Mouse (Mus musculus): ENCODE data around the gene Dcaf1.

Gene Dcaf1

DNA sequence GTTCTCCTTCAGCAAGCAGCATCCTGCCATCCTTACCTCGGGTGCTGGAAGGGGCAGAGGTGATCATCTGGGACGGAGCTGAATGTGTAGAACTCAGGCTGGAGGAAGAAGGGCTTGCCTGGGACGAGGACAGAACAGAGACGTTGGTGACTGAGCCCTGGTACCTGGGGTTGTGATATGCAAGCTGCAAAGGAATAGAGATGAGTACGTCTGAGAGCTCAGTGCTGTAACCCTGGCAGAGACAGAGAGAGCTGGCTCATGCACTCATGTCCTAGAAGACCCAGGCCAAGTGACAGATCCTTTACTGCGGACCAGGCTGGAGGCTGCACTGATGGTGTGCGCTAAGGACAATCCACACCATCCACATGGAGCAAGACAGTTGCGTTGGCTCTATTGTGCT lies 84.9 kb downstream of the Dcaf1 start:
- no peak for DNase-seq (ENCODE audit: low read depth, low spot score)

DNA sequence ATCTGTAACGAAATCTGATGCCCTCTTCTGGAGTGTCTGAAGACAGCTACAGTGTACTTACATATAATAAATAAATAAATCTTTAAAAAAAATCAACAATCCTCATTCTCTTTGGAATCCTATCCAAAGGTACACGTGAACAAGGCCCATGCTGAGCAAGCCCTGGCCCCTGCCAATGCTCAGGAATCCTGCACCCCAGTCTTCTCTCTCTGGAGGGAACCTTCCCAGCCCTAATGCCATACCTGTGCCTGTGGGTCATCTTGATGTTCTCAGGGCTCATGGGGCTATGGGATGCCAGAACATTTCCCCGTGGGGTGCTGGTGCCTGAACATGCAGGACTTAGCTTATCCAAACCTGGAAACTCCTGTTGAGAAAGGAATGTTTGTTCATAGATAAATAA lies 86.5 kb downstream of the Dcaf1 start:
- DNase-seq (ENCODE audit: low read depth, low spot score), result no peak

DNA sequence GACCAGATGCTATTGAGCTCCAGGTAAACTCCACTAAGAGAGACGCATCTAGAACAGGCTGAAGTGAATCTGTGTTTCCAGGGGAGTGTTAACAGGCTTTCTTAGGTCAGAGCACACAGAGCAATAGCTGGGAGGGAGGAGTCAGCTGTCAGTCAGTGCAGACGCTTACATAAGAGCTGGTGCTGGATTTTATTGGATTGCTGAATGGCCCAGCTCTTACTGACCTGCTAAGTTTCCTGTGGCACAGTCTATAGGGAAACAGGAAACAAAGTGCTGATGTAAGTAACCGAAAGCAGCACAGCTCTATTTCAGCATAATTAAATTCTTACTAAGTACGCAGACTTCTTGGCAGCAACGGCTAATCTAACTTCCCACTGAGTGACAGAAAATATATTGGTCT lies 87.0 kb downstream of the Dcaf1 start:
- DNase-seq (ENCODE audit: low read depth, low spot score), result no peak

DNA sequence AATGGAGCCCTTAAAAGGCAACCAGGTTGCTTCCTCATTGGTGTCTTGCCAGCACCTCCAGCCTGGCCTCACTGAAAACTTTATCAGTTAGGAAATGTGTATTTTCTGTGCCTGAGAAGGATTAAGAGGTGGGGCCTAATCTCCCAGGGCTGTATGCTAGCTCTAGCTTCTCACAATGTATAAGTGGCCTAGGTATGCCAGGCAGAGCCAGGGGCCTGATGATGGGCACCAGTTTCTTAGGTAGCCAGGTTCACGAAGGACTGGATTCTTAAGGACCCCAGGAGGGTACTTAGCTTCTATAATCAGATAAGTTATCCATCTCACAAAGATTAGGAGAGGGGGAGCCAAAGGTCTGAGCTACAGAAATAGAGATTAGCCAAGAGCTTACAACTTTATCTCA lies 90.0 kb downstream of the Dcaf1 start:
- DNase-seq (ENCODE audit: low read depth, low spot score), result no peak

DNA sequence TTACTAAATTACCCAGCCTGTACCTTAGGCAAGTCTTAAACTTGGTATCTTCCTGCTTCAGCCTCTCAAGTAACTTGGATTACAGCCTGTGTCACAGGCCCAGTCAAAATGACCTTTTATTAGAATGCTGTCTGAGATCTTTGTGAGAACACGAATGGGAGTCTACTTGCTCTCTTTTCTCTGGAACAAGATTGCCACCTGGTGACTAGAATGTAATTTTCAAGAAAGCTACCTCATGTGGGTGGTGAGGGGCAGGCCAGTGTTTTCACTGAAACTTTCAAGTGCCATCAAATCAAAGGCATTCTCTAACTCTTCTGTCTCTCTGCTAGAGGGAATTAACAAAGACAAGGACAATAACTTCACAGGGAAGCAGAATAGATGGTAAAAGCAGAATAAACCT lies 92.1 kb downstream of the Dcaf1 start:
- no peak for DNase-seq (ENCODE audit: low read depth, low spot score)

DNA sequence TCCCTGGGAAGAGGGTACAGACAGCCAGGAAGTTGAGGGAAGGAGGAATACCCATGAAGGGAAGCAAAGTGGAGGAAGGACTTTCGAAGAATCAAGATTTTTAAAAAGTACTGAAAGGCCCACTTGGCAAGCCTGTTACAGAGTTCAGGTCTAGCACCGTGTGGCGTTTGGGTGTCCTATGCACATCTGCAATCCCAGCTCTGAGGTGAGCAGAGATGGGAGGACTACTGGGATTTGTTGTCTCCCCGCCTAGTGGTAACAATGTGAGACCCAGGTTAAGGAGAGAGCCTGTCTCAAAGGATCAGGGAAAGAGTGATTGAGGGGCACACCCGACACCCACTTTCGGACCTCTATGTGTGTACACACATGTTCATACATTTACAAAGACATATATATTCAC lies 93.2 kb downstream of the Dcaf1 start:
- no peak for DNase-seq (ENCODE audit: low read depth, low spot score)

Measured in skeletal muscle tissue, adult 2 months (tissue).